Mouse (Mus musculus): ENCODE measurements around the gene Hrct1. TPM values are rescaled to one million over a fixed set of nuclear protein-coding genes. Genes with fewer than 3 reads are reported as not detected.

Gene Hrct1
- polyA plus RNA-seq, 1 experiment from 2014 or later = 1.3 TPM

DNA sequence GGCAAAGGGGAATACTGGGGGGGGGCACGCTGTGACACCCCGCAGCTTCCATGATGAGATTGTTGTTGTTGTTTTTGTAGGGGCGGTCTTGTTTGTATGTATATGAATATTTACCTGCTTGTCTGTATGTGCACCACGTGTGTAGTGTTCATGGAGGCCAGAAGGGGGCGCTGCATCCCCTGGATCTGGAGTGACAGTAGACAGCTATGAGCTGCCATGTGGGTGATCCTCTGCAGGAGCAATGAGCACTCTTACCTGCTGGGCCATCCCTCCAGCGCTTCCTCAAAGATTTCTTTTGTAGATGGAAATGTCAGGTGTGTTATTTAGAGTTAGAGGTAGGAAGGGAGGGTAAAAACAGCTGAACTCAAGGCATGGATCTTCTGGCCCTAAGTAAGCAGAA is 23.5 kb upstream of the Hrct1 start:
- Histone ChIP-seq H3K4me2 (replicated peaks; ENCODE audit: low read depth, low read length) (no peak overlapping the region), H3K4me1 (ENCODE audit: insufficient read depth, low read length) (0 out of 2 replicates have a peak, but pooled peaks cover 4% of the 10 kb centered on the region), H3K27ac (ENCODE audit: low read length) (no peak overlapping the region), H3K36me3 (ENCODE audit: insufficient read depth, low read length) (no peaks in the 10 kb centered on the region), H3K9ac (replicated peaks; ENCODE audit: low read length) (no peak overlapping the region), H3K4me3 (ENCODE audit: low read length) (no peak overlapping the region), H3K9me3 (ENCODE audit: low read length) (no peaks in the 10 kb centered on the region), H3K27me3 (ENCODE audit: insufficient read depth, low read length) (no peaks in the 10 kb centered on the region)
- 84% methylated on average over 6 of the region's 6 CpGs for WGBS
- ATAC-seq (ENCODE audit: low FRiP score, low TSS enrichment) = no peak

DNA sequence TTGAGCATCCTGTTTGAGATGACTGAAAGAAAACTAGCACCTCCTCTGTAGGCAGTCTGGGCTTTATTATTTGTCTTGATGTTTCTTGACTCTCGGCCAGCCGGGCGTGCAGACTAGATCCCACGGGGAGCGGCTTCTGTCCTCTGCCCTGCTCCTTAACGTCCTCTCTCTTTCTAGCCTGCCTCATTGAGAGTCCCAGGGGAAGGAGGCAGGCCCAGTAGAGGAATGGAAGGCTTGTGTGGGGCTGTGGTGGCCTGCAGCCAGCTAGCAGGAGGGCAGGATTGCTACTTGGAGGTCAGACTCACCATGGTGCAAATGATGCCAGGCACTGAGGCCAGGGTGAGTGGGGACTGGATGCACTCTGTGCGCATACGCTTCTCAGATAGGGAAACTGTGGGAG is 23.1 kb upstream of the Hrct1 start:
- no peak overlapping the region for H3K27ac ChIP-seq (ENCODE audit: low read length)
- H3K9ac ChIP-seq (replicated peaks; ENCODE audit: low read length) = no peak overlapping the region
- WGBS = 54% methylated on average over 8 of the region's 8 CpGs
- 0 out of 2 replicates have a peak, but pooled peaks have one; percentile 15 for ATAC-seq (ENCODE audit: low FRiP score, low TSS enrichment)
- H3K4me2 ChIP-seq (replicated peaks; ENCODE audit: low read depth, low read length) = no peak overlapping the region
- no peaks in the 10 kb centered on the region for H3K36me3 ChIP-seq (ENCODE audit: insufficient read depth, low read length)
- H3K4me3 ChIP-seq (ENCODE audit: low read length) = no peak overlapping the region
- H3K9me3 ChIP-seq (ENCODE audit: low read length) = no peaks in the 10 kb centered on the region
- 0 out of 2 replicates have a peak, but pooled peaks cover 4% of the 10 kb centered on the region for H3K4me1 ChIP-seq (ENCODE audit: insufficient read depth, low read length)
- no peaks in the 10 kb centered on the region for H3K27me3 ChIP-seq (ENCODE audit: insufficient read depth, low read length)

DNA sequence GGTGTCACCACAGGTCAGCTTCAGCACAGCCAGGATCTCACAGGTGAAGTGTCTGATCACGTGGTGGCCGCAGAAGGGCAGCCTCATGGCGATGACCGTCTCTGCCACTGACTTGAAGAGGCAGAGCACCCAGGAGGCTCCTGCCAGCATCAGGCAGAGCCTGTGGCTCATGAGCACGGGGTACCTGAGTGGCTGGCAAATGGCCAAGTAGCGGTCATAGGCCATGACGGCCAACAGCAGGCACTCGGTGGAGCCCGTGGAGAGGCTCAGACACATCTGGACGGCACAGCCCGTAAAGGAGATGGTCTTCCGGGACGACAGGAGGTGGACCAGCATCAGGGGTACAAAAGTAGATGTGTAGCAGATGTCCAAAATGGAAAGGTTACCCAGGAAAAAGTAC is 21.0 kb upstream of the Hrct1 start:
- Histone ChIP-seq H3K4me1 (ENCODE audit: insufficient read depth, low read length) (0 out of 2 replicates have a peak, but pooled peaks cover 4% of the 10 kb centered on the region), H3K4me3 (ENCODE audit: low read length) (no peak overlapping the region), H3K4me2 (replicated peaks; ENCODE audit: low read depth, low read length) (no peak overlapping the region), H3K27me3 (ENCODE audit: insufficient read depth, low read length) (no peaks in the 10 kb centered on the region), H3K27ac (ENCODE audit: low read length) (no peak overlapping the region), H3K9me3 (ENCODE audit: low read length) (no peaks in the 10 kb centered on the region), H3K36me3 (ENCODE audit: insufficient read depth, low read length) (no peaks in the 10 kb centered on the region), H3K9ac (replicated peaks; ENCODE audit: low read length) (no peak overlapping the region)
- ATAC-seq (ENCODE audit: low FRiP score, low TSS enrichment) = no peak
- WGBS = 69% methylated on average over 13 of the region's 13 CpGs

DNA sequence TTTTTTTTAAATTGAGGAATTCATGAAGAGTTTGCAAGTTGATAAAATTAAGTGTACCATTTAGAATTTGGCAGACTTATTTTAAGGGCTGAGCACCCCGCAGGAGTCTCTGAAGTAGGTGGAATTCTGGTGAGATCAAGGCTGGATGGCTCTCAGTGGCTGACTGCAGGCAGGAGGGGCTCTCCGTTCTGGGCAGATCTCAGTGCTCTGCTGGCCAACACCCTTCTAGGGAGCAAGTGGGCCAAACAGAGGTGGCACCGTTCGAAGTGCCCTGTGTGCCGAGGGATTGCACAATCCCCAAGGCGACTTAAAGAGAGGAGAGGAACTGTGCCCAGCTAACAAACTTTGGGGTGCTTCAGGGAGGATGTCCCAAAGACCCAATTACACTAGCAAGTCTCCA is 17.1 kb upstream of the Hrct1 start, which contains the start of gene Olfr71:
Gene Olfr71 (minus strand): TSS at position 387 of the 400 bp plus-strand sequence.
- H3K4me1 ChIP-seq (ENCODE audit: insufficient read depth, low read length) = no peaks in the 10 kb centered on the region

DNA sequence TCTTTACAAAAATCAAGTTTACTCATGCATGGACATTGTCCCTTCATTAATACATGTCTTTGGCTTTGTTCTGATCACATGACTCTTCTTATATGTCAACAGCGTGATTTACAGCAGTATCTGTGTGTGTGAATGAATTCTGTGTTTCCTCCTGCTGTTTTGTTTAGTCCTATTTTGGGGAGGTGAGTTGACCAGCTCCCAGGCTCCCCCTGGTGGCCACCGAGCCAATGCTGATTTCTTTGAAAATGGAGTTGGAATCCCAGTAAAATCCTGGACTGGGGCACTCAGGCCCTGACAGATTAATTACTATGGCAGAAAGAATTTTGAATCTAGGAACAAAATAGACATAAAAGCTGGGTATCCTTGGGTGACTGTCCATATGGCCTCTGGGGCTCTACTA is 15.2 kb upstream of the Hrct1 start:
- Histone ChIP-seq H3K36me3 (ENCODE audit: insufficient read depth, low read length) (no peaks in the 10 kb centered on the region), H3K4me1 (ENCODE audit: insufficient read depth, low read length) (no peaks in the 10 kb centered on the region), H3K4me2 (replicated peaks; ENCODE audit: low read depth, low read length) (no peak overlapping the region), H3K9ac (replicated peaks; ENCODE audit: low read length) (no peak overlapping the region), H3K27ac (ENCODE audit: low read length) (no peak overlapping the region), H3K27me3 (ENCODE audit: insufficient read depth, low read length) (no peaks in the 10 kb centered on the region), H3K9me3 (ENCODE audit: low read length) (no peaks in the 10 kb centered on the region), H3K4me3 (ENCODE audit: low read length) (no peak overlapping the region)
- no peak for ATAC-seq (ENCODE audit: low FRiP score, low TSS enrichment)
- WGBS = 0% methylated on average over 2 of the region's 2 CpGs

More for the DNA sequence above, 17.1 kb upstream of the Hrct1 start, which contains the start of gene Olfr71:
- 83% methylated on average over 6 of the region's 6 CpGs for WGBS
- Histone ChIP-seq H3K27ac (ENCODE audit: low read length) (no peak within 1 kb of the TSS), H3K36me3 (ENCODE audit: insufficient read depth, low read length) (no peaks in the 10 kb centered on the region), H3K9me3 (ENCODE audit: low read length) (no peaks in the 10 kb centered on the region), H3K4me2 (replicated peaks; ENCODE audit: low read depth, low read length) (no peak within 1 kb of the TSS), H3K9ac (replicated peaks; ENCODE audit: low read length) (no peak within 1 kb of the TSS), H3K4me3 (ENCODE audit: low read length) (no peak within 1 kb of the TSS), H3K27me3 (ENCODE audit: insufficient read depth, low read length) (no peaks in the 10 kb centered on the region)
- no peak for ATAC-seq (ENCODE audit: low FRiP score, low TSS enrichment)

DNA sequence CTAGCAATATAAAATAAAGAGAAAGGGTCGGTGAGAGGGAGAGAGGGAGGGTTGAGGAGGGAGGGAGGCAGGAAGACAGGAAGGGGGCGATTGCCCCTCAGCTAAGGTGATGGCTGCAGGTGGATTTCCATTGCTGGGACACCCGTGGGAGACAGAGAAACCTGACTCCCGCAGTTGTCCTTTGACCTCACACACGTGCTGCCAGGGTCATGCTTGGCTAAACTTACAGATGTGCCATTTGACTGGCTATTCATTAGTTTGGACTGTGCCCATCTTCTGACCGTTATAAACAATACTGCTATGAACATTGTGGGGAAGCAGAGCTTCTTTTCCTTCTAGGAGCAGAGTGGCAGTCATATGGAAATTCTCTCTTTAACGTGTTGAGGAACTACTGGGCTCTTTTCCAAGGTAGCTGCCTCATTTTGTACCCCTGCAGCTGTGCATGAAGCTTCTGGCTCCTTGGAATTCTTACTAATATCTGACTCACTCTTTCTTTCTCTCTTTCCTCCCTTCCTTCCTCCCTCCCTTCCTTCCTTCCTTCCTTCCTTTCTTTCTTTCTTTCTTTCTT is 13.3 kb upstream of the Hrct1 start:
- Histone ChIP-seq H3K36me3 (ENCODE audit: insufficient read depth, low read length) (no peaks in the 10 kb centered on the region), H3K4me3 (ENCODE audit: low read length) (no peak overlapping the region), H3K4me2 (replicated peaks; ENCODE audit: low read depth, low read length) (no peak overlapping the region), H3K9ac (replicated peaks; ENCODE audit: low read length) (no peak overlapping the region), H3K9me3 (ENCODE audit: low read length) (no peaks in the 10 kb centered on the region), H3K27ac (ENCODE audit: low read length) (no peak overlapping the region), H3K27me3 (ENCODE audit: insufficient read depth, low read length) (no peaks in the 10 kb centered on the region), H3K4me1 (ENCODE audit: insufficient read depth, low read length) (no peaks in the 10 kb centered on the region)
- 15% methylated on average over 7 of the region's 7 CpGs for WGBS
- ATAC-seq (ENCODE audit: low FRiP score, low TSS enrichment) = no peak

DNA sequence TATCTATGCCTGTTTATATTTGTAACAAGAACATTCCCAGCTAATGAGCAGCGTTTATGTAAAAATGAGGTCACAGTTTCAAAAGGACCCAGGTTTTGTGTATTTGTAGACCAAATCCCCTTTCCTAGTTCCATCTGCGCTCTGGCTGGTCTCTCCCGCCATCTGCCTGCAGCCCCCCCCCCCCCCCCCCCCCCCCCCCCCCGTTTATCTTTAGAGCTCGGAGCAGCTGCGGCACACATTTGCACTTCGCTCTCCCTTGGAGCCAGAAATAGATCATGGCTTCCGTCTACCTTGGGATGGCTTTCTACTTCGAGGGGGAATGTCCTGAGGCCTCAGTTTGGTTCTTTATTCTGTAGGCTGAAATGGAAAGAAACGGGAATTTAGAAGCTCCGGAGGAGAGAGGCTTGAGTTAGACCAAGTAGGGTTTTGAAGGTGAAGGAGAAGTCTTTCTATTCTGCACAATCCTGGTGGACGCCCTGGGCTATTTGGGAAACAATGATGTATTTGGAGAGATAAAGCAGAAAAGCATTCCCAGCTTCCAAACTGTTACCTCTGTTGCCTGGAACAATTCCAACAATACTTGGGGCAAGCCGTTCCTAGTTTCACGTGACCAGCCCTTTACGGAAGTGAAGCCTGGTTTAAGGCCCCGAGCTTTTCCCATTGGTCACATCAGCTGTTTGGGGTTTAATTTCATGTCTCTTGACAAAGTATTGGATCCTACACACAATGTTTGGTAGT is 6.3 kb upstream of the Hrct1 start:
- ATAC-seq (ENCODE audit: low FRiP score, low TSS enrichment) = no peak
- H3K9me3 ChIP-seq (ENCODE audit: low read length) = no peaks in the 10 kb centered on the region
- H3K36me3 ChIP-seq (ENCODE audit: insufficient read depth, low read length) = no peaks in the 10 kb centered on the region
- H3K27ac ChIP-seq (ENCODE audit: low read length) = no peak overlapping the region
- H3K4me1 ChIP-seq (ENCODE audit: insufficient read depth, low read length) = no peaks in the 10 kb centered on the region
- no peak overlapping the region for H3K4me3 ChIP-seq (ENCODE audit: low read length)
- no peaks in the 10 kb centered on the region for H3K27me3 ChIP-seq (ENCODE audit: insufficient read depth, low read length)
- no peak overlapping the region for H3K9ac ChIP-seq (replicated peaks; ENCODE audit: low read length)
- no peak overlapping the region for H3K4me2 ChIP-seq (replicated peaks; ENCODE audit: low read depth, low read length)
- 70% methylated on average over 14 of the region's 16 CpGs for WGBS

DNA sequence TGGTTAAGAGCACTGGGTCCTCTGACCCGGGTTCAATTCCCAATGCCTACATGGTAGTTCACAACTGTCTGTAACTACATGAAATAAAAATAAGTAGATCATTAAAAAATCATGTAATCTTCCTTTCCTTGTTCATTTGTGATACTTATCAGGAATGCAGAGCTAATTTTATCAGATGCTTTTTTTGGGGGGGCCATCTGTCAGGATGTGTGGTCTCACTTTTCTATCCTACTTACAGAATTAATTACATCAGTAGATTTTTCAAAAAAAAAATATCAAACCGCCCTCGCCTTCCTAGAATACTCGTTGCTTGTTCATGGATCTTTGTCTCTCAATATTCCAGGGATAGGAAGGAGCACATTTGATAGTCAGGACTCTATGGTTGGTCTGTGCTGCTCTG is 4.8 kb upstream of the Hrct1 start:
- WGBS = 82% methylated on average over 4 of the region's 4 CpGs
- no peaks in the 10 kb centered on the region for H3K9me3 ChIP-seq (ENCODE audit: low read length)
- ATAC-seq (ENCODE audit: low FRiP score, low TSS enrichment) = no peak
- no peak overlapping the region for H3K27ac ChIP-seq (ENCODE audit: low read length)
- H3K4me3 ChIP-seq (ENCODE audit: low read length) = no peak overlapping the region
- no peaks in the 10 kb centered on the region; the same call in 1 of the 2 replicates for H3K4me1 ChIP-seq (ENCODE audit: insufficient read depth, low read length)
- H3K27me3 ChIP-seq (ENCODE audit: insufficient read depth, low read length) = no peaks in the 10 kb centered on the region
- no peaks in the 10 kb centered on the region for H3K36me3 ChIP-seq (ENCODE audit: insufficient read depth, low read length)
- H3K4me2 ChIP-seq (replicated peaks; ENCODE audit: low read depth, low read length) = no peak overlapping the region
- H3K9ac ChIP-seq (replicated peaks; ENCODE audit: low read length) = no peak overlapping the region

DNA sequence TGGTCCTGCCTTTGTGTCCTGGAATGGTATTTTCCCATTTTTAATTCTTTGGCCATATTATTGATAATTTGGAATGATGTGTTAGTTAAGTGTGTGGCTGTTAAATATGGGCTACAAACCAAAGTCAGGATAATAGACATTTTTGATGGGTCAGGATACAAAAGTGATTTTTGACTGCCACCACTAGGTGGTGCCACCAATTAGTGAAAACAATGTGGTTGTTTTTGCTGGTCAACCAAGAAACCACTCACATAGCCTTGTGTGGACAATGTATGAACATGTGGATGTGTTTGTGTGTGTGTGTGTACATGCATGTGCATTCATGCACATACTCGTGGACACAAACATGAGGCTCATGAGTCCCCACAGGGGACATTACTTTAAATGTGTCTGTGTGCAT is 2.2 kb upstream of the Hrct1 start:
- H3K4me3 ChIP-seq (ENCODE audit: low read length) = no peak overlapping the region
- ATAC-seq (ENCODE audit: low FRiP score, low TSS enrichment) = no peak
- H3K36me3 ChIP-seq (ENCODE audit: insufficient read depth, low read length) = no peaks in the 10 kb centered on the region
- 35% methylated on average over 1 of the region's 1 CpGs for WGBS
- no peaks in the 10 kb centered on the region for H3K9me3 ChIP-seq (ENCODE audit: low read length)
- H3K4me2 ChIP-seq (replicated peaks; ENCODE audit: low read depth, low read length) = no peak overlapping the region
- H3K27me3 ChIP-seq (ENCODE audit: insufficient read depth, low read length) = no peaks in the 10 kb centered on the region
- H3K4me1 ChIP-seq (ENCODE audit: insufficient read depth, low read length) = peaks cover 22% of the 10 kb centered on the region
- no peak overlapping the region for H3K9ac ChIP-seq (replicated peaks; ENCODE audit: low read length)
- H3K27ac ChIP-seq (ENCODE audit: low read length) = no peak overlapping the region
